Mouse (Mus musculus): ENCODE data around the gene Defb21. TPM values are rescaled to one million over a fixed set of nuclear protein-coding genes. Genes with fewer than 3 reads are reported as not detected.
A peak's percentile ranks its signal among the peaks of the same experiment; 100 is the strongest.

Defb21 gene
- polyA plus RNA-seq, 1 experiment from 2014 or later = not detected

DNA sequence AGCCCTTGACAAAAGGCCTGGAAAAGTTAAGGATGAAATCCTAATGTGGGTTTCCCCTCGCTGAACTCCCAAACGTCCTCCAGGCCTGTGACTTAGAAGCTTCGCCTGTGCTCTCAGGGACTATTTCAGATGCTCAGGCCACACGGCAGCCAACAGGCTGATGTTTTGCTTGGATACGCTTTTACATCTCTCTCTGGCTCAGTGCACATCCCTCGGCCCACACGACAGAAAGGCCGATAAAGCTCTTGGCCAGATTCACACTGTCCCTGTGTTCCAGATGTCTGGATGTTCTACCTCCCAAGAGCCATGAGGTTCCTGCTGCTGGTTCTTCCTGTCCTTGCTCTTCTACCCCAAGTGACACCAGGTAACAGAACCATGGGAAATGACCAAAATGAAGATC is 940 bp downstream of the Defb21 start:
- no peaks in the 10 kb centered on the region for H3K36me3 ChIP-seq (ENCODE audit: control insufficient read depth, insufficient read depth)
- H3K9ac ChIP-seq (ENCODE audit: low read depth, low read length) = no peak overlapping the region
- H3K4me3 ChIP-seq (ENCODE audit: low read depth, low read length) = no peak overlapping the region
- no peaks in the 10 kb centered on the region for H3K4me1 ChIP-seq (replicated peaks; ENCODE audit: control insufficient read depth, insufficient read depth, low read length)
- H3K4me2 ChIP-seq (replicated peaks; ENCODE audit: low read depth) = no peak overlapping the region
- H3K27ac ChIP-seq (ENCODE audit: low read depth, low read length) = no peak overlapping the region
- WGBS = 86% methylated on average over 8 of the region's 8 CpGs
- H3K27me3 ChIP-seq (replicated peaks; ENCODE audit: control insufficient read depth, insufficient read depth, low read length) = no peaks in the 10 kb centered on the region
- no peak for ATAC-seq
- H3K9me3 ChIP-seq (ENCODE audit: control insufficient read depth) = no peaks in the 10 kb centered on the region
- no peak for TF ChIP-seq CTCF (IDR thresholded peaks at IDR 0.05; ENCODE audit: low read depth)

DNA sequence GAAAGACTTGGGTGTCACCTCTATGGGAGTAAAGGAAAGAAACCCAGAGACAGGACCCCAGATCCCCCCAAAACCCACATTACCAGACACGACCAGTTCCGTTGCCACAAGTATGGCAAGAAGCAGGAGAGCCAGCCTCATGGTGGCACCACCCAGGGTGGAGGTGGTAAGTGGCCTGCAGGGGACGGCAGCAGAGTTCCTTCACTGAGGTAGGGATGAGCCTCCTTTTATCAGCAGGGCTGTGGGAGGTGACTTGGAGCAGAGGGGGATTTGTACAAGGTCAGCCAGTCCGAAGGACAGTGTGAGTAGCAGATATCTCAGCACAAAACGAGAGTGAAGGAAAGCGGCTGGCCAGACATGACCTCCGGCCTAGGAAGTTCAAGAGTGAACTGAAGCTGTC is 7.6 kb downstream of the Defb21 start, which contains the start of gene Defb19:
Gene Defb19, minus strand, starts transcription at position 206 of the 400 bp plus-strand sequence.
- no peak within 1 kb of the TSS for H3K4me3 ChIP-seq (ENCODE audit: low read depth, low read length)
- no peak within 1 kb of the TSS for H3K4me2 ChIP-seq (replicated peaks; ENCODE audit: low read depth)
- H3K27me3 ChIP-seq (replicated peaks; ENCODE audit: control insufficient read depth, insufficient read depth, low read length) = no peaks in the 10 kb centered on the region
- no peaks in the 10 kb centered on the region for H3K4me1 ChIP-seq (replicated peaks; ENCODE audit: control insufficient read depth, insufficient read depth, low read length)
- ATAC-seq = no peak
- no peaks in the 10 kb centered on the region for H3K9me3 ChIP-seq (ENCODE audit: control insufficient read depth)
- no peaks in the 10 kb centered on the region for H3K36me3 ChIP-seq (ENCODE audit: control insufficient read depth, insufficient read depth)
- no peak within 1 kb of the TSS for H3K9ac ChIP-seq (ENCODE audit: low read depth, low read length)
- no peak within 1 kb of the TSS for H3K27ac ChIP-seq (ENCODE audit: low read depth, low read length)
- 56% methylated on average over 7 of the region's 7 CpGs for WGBS
- no peak for TF ChIP-seq CTCF (IDR thresholded peaks at IDR 0.05; ENCODE audit: low read depth)

DNA sequence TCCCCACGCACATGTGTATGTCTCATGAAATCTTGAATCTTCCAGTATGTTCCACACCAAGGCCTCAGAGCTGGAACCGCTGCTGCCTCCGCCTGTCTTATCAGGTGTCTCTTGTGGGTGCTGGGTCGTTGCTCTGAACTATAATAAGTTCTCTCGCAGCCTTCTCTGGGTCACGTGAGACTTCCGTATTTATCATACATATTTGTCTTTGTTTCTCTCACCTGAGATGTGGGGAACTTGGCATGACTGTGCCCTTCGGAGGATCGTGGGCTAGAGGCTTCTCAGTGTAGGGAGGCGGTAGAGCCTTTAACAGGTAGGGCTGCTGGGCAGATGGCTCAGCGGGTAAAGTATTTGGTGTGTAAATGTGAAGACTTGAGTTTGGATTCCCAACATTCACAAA is 8.1 kb downstream of the Defb21 start:
- no peak for ATAC-seq
- Histone ChIP-seq H3K9me3 (ENCODE audit: control insufficient read depth) (no peaks in the 10 kb centered on the region), H3K4me2 (replicated peaks; ENCODE audit: low read depth) (no peak overlapping the region), H3K9ac (ENCODE audit: low read depth, low read length) (no peak overlapping the region), H3K4me1 (replicated peaks; ENCODE audit: control insufficient read depth, insufficient read depth, low read length) (no peaks in the 10 kb centered on the region), H3K27me3 (replicated peaks; ENCODE audit: control insufficient read depth, insufficient read depth, low read length) (no peaks in the 10 kb centered on the region), H3K36me3 (ENCODE audit: control insufficient read depth, insufficient read depth) (no peaks in the 10 kb centered on the region), H3K4me3 (ENCODE audit: low read depth, low read length) (no peak overlapping the region), H3K27ac (ENCODE audit: low read depth, low read length) (no peak overlapping the region)
- WGBS = 67% methylated on average over 11 of the region's 11 CpGs
- TF ChIP-seq CTCF (IDR thresholded peaks at IDR 0.05; ENCODE audit: low read depth) = no peak

DNA sequence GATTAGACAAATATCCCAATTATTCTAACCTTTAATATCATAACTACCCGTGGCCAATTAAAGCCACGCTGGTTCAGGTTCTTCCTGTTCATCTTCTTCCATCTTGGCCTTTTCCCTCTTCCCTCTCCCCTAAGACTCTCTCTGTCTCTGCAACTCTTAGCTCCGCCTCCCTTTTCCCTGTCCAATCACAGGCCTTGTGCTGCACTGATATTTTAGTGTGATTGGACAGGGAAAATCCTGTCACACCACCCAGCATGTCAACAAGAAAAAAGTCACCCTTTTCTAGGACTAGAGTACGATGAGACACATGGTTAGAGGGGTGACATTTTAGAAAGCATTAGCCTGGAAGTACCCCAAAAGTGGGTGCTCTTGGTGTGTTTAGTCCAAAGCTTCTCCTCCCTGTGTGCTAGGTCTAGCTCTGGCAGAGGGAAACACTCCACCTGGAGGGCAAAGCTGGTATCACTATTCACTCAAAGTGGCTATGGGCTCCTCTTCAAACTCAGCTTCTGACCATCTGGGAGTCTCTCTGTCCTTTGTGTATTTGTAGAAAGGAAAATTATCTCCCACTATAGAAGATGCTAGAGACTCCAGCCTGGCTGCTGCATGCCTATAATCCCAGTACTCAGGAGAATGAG is 14.5 kb downstream of the Defb21 start:
- no peaks in the 10 kb centered on the region for H3K27me3 ChIP-seq (replicated peaks; ENCODE audit: control insufficient read depth, insufficient read depth, low read length)
- H3K27ac ChIP-seq (ENCODE audit: low read depth, low read length) = no peak overlapping the region
- no peaks in the 10 kb centered on the region for H3K9me3 ChIP-seq (ENCODE audit: control insufficient read depth)
- WGBS = 81% methylated on average over 4 of the region's 4 CpGs
- no peaks in the 10 kb centered on the region for H3K36me3 ChIP-seq (ENCODE audit: control insufficient read depth, insufficient read depth)
- H3K4me3 ChIP-seq (ENCODE audit: low read depth, low read length) = no peak overlapping the region
- peak; percentile 69 for TF ChIP-seq CTCF (IDR thresholded peaks at IDR 0.05; ENCODE audit: low read depth)
- H3K4me1 ChIP-seq (replicated peaks; ENCODE audit: control insufficient read depth, insufficient read depth, low read length) = no peaks in the 10 kb centered on the region
- H3K4me2 ChIP-seq (replicated peaks; ENCODE audit: low read depth) = no peak overlapping the region
- no peak overlapping the region for H3K9ac ChIP-seq (ENCODE audit: low read depth, low read length)
- ATAC-seq = no peak

DNA sequence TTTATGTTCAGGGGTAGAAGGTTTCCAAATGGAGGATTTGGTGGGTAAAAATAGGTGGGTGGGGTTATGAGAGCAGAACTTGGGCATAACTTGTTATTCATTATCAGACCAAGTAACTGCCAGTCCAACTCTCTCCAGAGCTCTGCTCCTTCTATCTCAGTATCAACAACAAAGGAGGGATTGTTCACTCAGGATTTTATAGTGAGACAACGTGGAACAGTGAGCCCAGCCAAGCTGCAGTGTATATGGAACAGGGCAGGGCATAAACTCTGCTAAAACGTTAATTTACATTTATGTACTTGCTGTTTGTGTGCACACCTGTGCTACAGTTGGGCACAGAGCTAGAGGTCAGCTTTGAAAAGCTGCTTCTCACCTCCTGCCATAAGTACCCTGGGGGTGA is 15.9 kb downstream of the Defb21 start:
- H3K27ac ChIP-seq (ENCODE audit: low read depth, low read length) = no peak overlapping the region
- H3K4me2 ChIP-seq (replicated peaks; ENCODE audit: low read depth) = no peak overlapping the region
- 16% methylated on average over 2 of the region's 2 CpGs for WGBS
- H3K36me3 ChIP-seq (ENCODE audit: control insufficient read depth, insufficient read depth) = no peaks in the 10 kb centered on the region
- H3K27me3 ChIP-seq (replicated peaks; ENCODE audit: control insufficient read depth, insufficient read depth, low read length) = no peaks in the 10 kb centered on the region
- H3K4me3 ChIP-seq (ENCODE audit: low read depth, low read length) = no peak overlapping the region
- no peak for TF ChIP-seq CTCF (IDR thresholded peaks at IDR 0.05; ENCODE audit: low read depth)
- peak; percentile 61 for ATAC-seq
- H3K9me3 ChIP-seq (ENCODE audit: control insufficient read depth) = no peaks in the 10 kb centered on the region
- H3K9ac ChIP-seq (ENCODE audit: low read depth, low read length) = no peak overlapping the region
- H3K4me1 ChIP-seq (replicated peaks; ENCODE audit: control insufficient read depth, insufficient read depth, low read length) = no peaks in the 10 kb centered on the region

DNA sequence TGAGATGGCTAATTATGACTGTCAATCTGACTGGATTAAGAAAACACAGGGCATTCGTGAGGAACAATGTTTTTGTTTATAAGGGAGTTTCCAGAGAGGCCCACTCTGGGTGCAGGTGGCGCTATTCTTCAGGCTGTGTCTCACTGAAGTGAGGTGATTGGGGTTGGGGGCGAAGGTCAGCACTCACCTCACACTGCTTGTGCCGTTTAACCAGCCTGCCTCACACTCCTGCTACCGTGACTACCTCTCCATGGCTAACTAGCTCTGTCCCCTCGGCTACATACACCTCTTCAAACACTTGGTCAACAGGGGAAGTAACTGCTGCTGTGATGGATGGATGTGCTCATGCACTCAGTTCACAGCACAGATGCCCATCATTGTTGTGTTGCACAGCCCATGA is 16.5 kb downstream of the Defb21 start:
- 29% methylated on average over 6 of the region's 6 CpGs for WGBS
- peak; percentile 70 for ATAC-seq
- Histone ChIP-seq H3K4me1 (replicated peaks; ENCODE audit: control insufficient read depth, insufficient read depth, low read length) (no peaks in the 10 kb centered on the region), H3K4me3 (ENCODE audit: low read depth, low read length) (no peak overlapping the region), H3K27me3 (replicated peaks; ENCODE audit: control insufficient read depth, insufficient read depth, low read length) (no peaks in the 10 kb centered on the region), H3K36me3 (ENCODE audit: control insufficient read depth, insufficient read depth) (no peaks in the 10 kb centered on the region), H3K27ac (ENCODE audit: low read depth, low read length) (no peak overlapping the region), H3K4me2 (replicated peaks; ENCODE audit: low read depth) (no peak overlapping the region), H3K9me3 (ENCODE audit: control insufficient read depth) (no peaks in the 10 kb centered on the region), H3K9ac (ENCODE audit: low read depth, low read length) (no peak overlapping the region)
- peak; percentile 52 for TF ChIP-seq CTCF (IDR thresholded peaks at IDR 0.05; ENCODE audit: low read depth)

DNA sequence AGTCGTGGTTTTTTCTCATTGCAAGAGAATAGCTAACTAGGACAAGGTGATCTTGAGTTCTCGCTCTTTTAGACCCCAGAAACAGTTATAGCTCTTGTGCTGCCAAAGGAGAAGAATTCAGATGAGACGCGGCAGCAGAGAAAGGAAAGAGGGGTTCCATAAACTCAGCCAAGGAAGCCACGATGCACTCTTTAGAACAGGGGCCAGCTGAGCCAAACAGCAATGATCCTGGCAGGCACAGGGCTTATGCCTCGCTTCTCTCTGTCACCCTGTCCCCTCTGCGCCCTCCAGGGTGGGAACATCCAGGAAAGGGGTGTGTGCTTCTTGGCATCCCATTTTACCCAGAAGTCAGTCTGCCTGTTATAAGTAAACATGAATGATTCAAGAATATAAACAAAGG is 26.8 kb downstream of the Defb21 start, which contains the start of gene Defb45:
Gene Defb45, minus strand, starts transcription at position 101 of the 400 bp plus-strand sequence.
- WGBS = 50% methylated on average over 7 of the region's 7 CpGs
- no peak for TF ChIP-seq CTCF (IDR thresholded peaks at IDR 0.05; ENCODE audit: low read depth)
- no peak for ATAC-seq
- Histone ChIP-seq H3K9me3 (ENCODE audit: control insufficient read depth) (no peaks in the 10 kb centered on the region), H3K27me3 (replicated peaks; ENCODE audit: control insufficient read depth, insufficient read depth, low read length) (no peaks in the 10 kb centered on the region), H3K4me3 (ENCODE audit: low read depth, low read length) (no peak within 1 kb of the TSS), H3K36me3 (ENCODE audit: control insufficient read depth, insufficient read depth) (no peaks in the 10 kb centered on the region), H3K9ac (ENCODE audit: low read depth, low read length) (no peak within 1 kb of the TSS), H3K4me1 (replicated peaks; ENCODE audit: control insufficient read depth, insufficient read depth, low read length) (no peaks in the 10 kb centered on the region), H3K27ac (ENCODE audit: low read depth, low read length) (no peak within 1 kb of the TSS), H3K4me2 (replicated peaks; ENCODE audit: low read depth) (no peak within 1 kb of the TSS)
